ENCODE assay signal across 8 mouse cellular contexts in genomic region chr9:121709898-121710583, GRCm38 (mm10). TPM values are rescaled to one million over a fixed set of nuclear protein-coding genes. Genes with fewer than 3 reads are reported as not detected.
DNase-seq lines count a peak whose midpoint lies in the region; ATAC-seq and TF ChIP-seq lines count a peak whose summit lies in the region.

Ss18l2 (plus strand) TSS chr9:121710329.

- peak; percentile 83 for DNase-seq in Patski (ENCODE audit: low read depth, low spot score)
- peak; percentile 98 to 99 for DNase-seq in cerebellum, postnatal 14 days
- peak; percentile 95 to 97 for DNase-seq in frontal cortex, postnatal 14 days (ENCODE audit: low spot score in 2 of 2)
- DNase-seq in layer of hippocampus, postnatal 25 days (ENCODE audit: extremely low spot score in 1 of 2, low spot score in 1 of 2): peak; percentile 83 to 97
- DNase-seq in lung, postnatal 25 days (ENCODE audit: low spot score): peak; percentile 99
- DNase-seq in retina, embryonic 14.5 days (ENCODE audit: low spot score): peak; percentile 99
- DNase-seq in thymus, postnatal 4 days: peak; percentile 98

- no peak for TF ChIP-seq CTCF in Patski (IDR thresholded peaks at IDR 0.05)

- peaks cover 17% of the 10 kb centered on the region for H3K36me3 ChIP-seq in hindbrain, embryonic 13.5 days

- peaks cover 33% of the 10 kb centered on the region for H3K4me1 ChIP-seq in hindbrain, embryonic 13.5 days (replicated peaks)

- peak; percentile 92 for ATAC-seq in Patski
- peak; percentile 98 for ATAC-seq in hindbrain, embryonic 13.5 days (ENCODE audit: low FRiP score)

- POLR2A ChIA-PET in Patski (lab: Charles Lee): interaction anchor here (0.7 to 1.7 kb wide), 3 partner anchors 10 to 1016 kb away, joined by 3 to 9 read pairs (median 3); partner anchors contain the start of gene Nktr

- H3K27me3 ChIP-seq in Patski: no peaks in the 10 kb centered on the region
- H3K27me3 ChIP-seq in hindbrain, embryonic 13.5 days: 0 out of 2 replicates have a peak, but pooled peaks cover 4% of the 10 kb centered on the region

- peak within 1 kb of the TSS; percentile 94 for H3K9ac ChIP-seq in hindbrain, embryonic 13.5 days

- CTCF ChIA-PET in Patski (lab: Charles Lee): interaction anchor here (0.8 kb wide), 1 partner anchor 15 kb away, joined by 4 read pairs; no protein-coding TSS in a partner anchor

- peak within 1 kb of the TSS; percentile 91 for H3K4me3 ChIP-seq in hindbrain, embryonic 13.5 days

- in situ Hi-C loops in Patski (cut with MboI; ENCODE audit: low pct_unique_long_range_greater_than_20kb): no loop called here

- peak within 1 kb of the TSS; percentile 97 for H3K27ac ChIP-seq in hindbrain, embryonic 13.5 days

- H3K4me2 ChIP-seq in hindbrain, embryonic 13.5 days: peak within 1 kb of the TSS; percentile 85

- H3K9me3 ChIP-seq in hindbrain, embryonic 13.5 days: no peaks in the 10 kb centered on the region

- WGBS in hindbrain, embryonic 13.5 days: 4% methylated on average over 37 of the region's 37 CpGs

RNA-seq across cellular contexts. Expression of gene Ss18l2, which starts in this region (rescaled TPM):
- 63.8 TPM for polyA plus RNA-seq in Patski (2021)
- polyA plus RNA-seq in hindbrain, embryonic 13.5 days (2015; fragmentation: Nextera tagmentation; extraction: Ambion mirVana): 162 and 166 TPM in 2 replicates
- 10 to 100 TPM; 80.2 to 90.3 TPM for total RNA-seq in layer of hippocampus, postnatal 25 days (2021)

Comparison
In these comparisons a context has a peak if more than half of its experiments do, and no peak if none do; other contexts are left out.
1. Peak in every context shown above with its lines: DNase-seq, ATAC-seq, H3K4me3 ChIP-seq and H3K27ac ChIP-seq.